Mouse (Mus musculus): ENCODE measurements around the gene Azgp1. TPM values are rescaled to one million over a fixed set of nuclear protein-coding genes. Genes with fewer than 3 reads are reported as not detected.
"Not testable (repeated sequence)": the region's sequence is repeated elsewhere in the genome, so short reads cannot be mapped to it uniquely, and the experiment has no call there.

Azgp1 gene
- polyA plus RNA-seq (2014; fragmentation: Nextera tagmentation; extraction: Ambion mirVana) = not detected in 2 replicates

DNA sequence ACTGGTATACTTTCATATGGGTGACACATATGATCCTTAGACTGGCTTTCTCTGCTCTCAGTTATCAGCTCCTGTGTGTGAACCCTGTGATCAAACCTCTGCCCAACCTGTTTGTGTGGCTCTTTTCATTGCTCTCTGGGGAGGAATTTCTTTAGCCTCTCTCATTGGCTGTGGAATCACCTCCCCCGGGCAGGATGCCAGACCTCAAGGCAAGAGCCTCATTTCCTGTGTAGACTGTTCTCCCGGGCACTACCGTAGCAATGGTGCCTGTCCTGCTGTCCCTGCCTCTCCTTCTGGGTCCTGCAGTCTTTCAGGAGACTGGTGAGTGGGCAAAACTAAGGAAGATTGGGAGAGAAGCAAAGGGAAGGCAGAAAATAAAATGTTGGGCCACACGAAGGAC, at the start of gene Azgp1:
Azgp1 (plus strand) TSS at position 221 of the 400 bp plus-strand sequence.
- H3K4me3 ChIP-seq (ENCODE audit: low read depth, low read length) = no peak within 1 kb of the TSS
- H3K4me2 ChIP-seq (ENCODE audit: low read depth, severe bottlenecking) = no peak within 1 kb of the TSS
- no peaks in the 10 kb centered on the region for H3K27me3 ChIP-seq (ENCODE audit: control insufficient read depth, insufficient read depth, low read length)
- WGBS = 77% methylated on average over 4 of the region's 4 CpGs
- ATAC-seq (ENCODE audit: insufficient number of reproducible peaks, low FRiP score, low TSS enrichment, low read depth) (no peak), DNase-seq (ENCODE audit: low spot score) (no peak)
- no peaks in the 10 kb centered on the region for H3K9me3 ChIP-seq (ENCODE audit: control insufficient read depth, low read length)
- H3K27ac ChIP-seq (replicated peaks; ENCODE audit: low read depth, low read length) = no peak within 1 kb of the TSS
- no peaks in the 10 kb centered on the region for H3K36me3 ChIP-seq (ENCODE audit: control insufficient read depth, insufficient read depth, low read length)
- no peak within 1 kb of the TSS for H3K9ac ChIP-seq (ENCODE audit: low read length)
- no peaks in the 10 kb centered on the region for H3K4me1 ChIP-seq (ENCODE audit: control insufficient read depth, insufficient read depth, low read length)

DNA sequence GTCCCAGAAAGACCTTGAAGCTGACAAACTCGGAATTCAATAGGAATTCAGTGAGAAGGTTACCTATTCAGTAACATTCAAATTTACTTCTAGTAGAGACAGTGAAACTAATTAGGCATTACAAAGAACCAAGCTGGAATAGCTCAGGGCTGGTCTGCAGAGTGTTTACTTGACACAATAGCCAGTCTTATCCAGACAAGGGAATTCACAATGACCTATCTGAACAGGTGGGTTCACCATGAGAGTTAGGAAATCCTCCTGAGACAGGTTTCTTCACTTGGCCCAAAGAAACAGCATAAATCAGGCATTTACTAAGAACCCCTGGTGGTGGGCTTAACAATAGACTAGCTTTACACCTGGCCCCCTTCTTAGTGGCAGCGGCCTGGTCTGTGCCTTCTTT, 47.4 kb upstream of the Azgp1 start:
- not testable (repeated sequence) for H3K36me3 ChIP-seq (ENCODE audit: control insufficient read depth, insufficient read depth, low read length); H3K27me3 ChIP-seq (ENCODE audit: control insufficient read depth, insufficient read depth, low read length); H3K4me1 ChIP-seq (ENCODE audit: control insufficient read depth, insufficient read depth, low read length); H3K27ac ChIP-seq (replicated peaks; ENCODE audit: low read depth, low read length); H3K9ac ChIP-seq (ENCODE audit: low read length); H3K4me2 ChIP-seq (ENCODE audit: low read depth, severe bottlenecking); H3K9me3 ChIP-seq (ENCODE audit: control insufficient read depth, low read length); H3K4me3 ChIP-seq (ENCODE audit: low read depth, low read length); DNase-seq (ENCODE audit: low spot score); ATAC-seq (ENCODE audit: insufficient number of reproducible peaks, low FRiP score, low TSS enrichment, low read depth)
- WGBS = 72% methylated on average over 2 of the region's 2 CpGs

DNA sequence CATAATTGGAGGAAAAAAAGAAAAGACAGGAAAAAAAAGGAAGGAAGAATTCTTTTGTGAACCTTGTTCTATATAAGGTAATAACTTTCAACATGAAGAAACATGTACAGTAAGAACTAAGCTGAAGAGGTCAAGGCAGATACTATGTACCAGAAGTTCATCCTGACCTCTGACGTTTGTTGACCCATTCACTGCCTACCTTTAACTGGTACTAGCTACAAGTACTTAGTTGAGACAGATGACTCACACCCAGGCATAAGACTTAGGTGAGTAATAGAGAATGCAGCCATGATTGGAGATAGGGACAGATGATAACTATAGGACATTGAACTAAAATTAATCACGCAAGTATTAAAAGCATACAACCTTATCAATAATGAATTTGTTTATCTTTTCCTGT, 44.8 kb upstream of the Azgp1 start:
- Histone ChIP-seq H3K27me3 (ENCODE audit: control insufficient read depth, insufficient read depth, low read length) (no peaks in the 10 kb centered on the region), H3K9me3 (ENCODE audit: control insufficient read depth, low read length) (no peaks in the 10 kb centered on the region), H3K4me2 (ENCODE audit: low read depth, severe bottlenecking) (no peak overlapping the region), H3K4me3 (ENCODE audit: low read depth, low read length) (no peak overlapping the region), H3K27ac (replicated peaks; ENCODE audit: low read depth, low read length) (no peak overlapping the region), H3K4me1 (ENCODE audit: control insufficient read depth, insufficient read depth, low read length) (no peaks in the 10 kb centered on the region), H3K9ac (ENCODE audit: low read length) (no peak overlapping the region), H3K36me3 (ENCODE audit: control insufficient read depth, insufficient read depth, low read length) (no peaks in the 10 kb centered on the region)
- WGBS = 92% methylated on average over 2 of the region's 2 CpGs
- DNase-seq (ENCODE audit: low spot score) (no peak), ATAC-seq (ENCODE audit: insufficient number of reproducible peaks, low FRiP score, low TSS enrichment, low read depth) (no peak)

GRCm38 (mm10) chr5:137937238-137937637, 44.1 kb upstream of the Azgp1 start:
- Histone ChIP-seq H3K36me3 (ENCODE audit: control insufficient read depth, insufficient read depth, low read length) (no peaks in the 10 kb centered on the region), H3K9me3 (ENCODE audit: control insufficient read depth, low read length) (no peaks in the 10 kb centered on the region), H3K4me3 (ENCODE audit: low read depth, low read length) (no peak overlapping the region), H3K4me1 (ENCODE audit: control insufficient read depth, insufficient read depth, low read length) (no peaks in the 10 kb centered on the region), H3K4me2 (ENCODE audit: low read depth, severe bottlenecking) (no peak overlapping the region), H3K27ac (replicated peaks; ENCODE audit: low read depth, low read length) (no peak overlapping the region), H3K27me3 (ENCODE audit: control insufficient read depth, insufficient read depth, low read length) (no peaks in the 10 kb centered on the region), H3K9ac (ENCODE audit: low read length) (no peak overlapping the region)
- 69% methylated on average over 4 of the region's 4 CpGs for WGBS
- ATAC-seq (ENCODE audit: insufficient number of reproducible peaks, low FRiP score, low TSS enrichment, low read depth) = no peak
- no peak for DNase-seq (ENCODE audit: low spot score)

DNA sequence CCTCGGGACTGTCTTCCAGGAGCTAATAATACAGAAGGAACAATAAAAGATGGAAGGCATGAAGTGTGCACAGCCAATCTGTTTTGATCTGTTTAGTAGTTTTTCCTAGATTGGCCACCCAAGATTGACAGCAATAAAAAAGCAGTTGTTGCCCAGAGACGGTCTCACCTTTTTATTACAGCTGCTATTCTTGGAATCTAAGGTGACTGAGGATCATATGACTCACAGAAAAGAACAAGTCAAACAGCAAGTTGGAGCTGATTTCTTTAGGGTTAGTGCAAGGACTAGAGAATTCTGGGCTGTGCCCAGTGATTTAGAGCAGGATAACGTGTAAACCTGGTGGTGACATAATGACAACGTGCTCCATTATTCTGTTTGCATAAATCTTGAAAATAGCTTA, 40.4 kb upstream of the Azgp1 start:
- H3K4me2 ChIP-seq (ENCODE audit: low read depth, severe bottlenecking) = no peak overlapping the region
- H3K4me1 ChIP-seq (ENCODE audit: control insufficient read depth, insufficient read depth, low read length) = no peaks in the 10 kb centered on the region
- no peaks in the 10 kb centered on the region for H3K27me3 ChIP-seq (ENCODE audit: control insufficient read depth, insufficient read depth, low read length)
- ATAC-seq (ENCODE audit: insufficient number of reproducible peaks, low FRiP score, low TSS enrichment, low read depth) = no peak
- 74% methylated on average over 4 of the region's 4 CpGs for WGBS
- no peak overlapping the region for H3K4me3 ChIP-seq (ENCODE audit: low read depth, low read length)
- H3K27ac ChIP-seq (replicated peaks; ENCODE audit: low read depth, low read length) = no peak overlapping the region
- H3K9me3 ChIP-seq (ENCODE audit: control insufficient read depth, low read length) = no peaks in the 10 kb centered on the region
- no peak for DNase-seq (ENCODE audit: low spot score)
- no peaks in the 10 kb centered on the region for H3K36me3 ChIP-seq (ENCODE audit: control insufficient read depth, insufficient read depth, low read length)
- H3K9ac ChIP-seq (ENCODE audit: low read length) = no peak overlapping the region

DNA sequence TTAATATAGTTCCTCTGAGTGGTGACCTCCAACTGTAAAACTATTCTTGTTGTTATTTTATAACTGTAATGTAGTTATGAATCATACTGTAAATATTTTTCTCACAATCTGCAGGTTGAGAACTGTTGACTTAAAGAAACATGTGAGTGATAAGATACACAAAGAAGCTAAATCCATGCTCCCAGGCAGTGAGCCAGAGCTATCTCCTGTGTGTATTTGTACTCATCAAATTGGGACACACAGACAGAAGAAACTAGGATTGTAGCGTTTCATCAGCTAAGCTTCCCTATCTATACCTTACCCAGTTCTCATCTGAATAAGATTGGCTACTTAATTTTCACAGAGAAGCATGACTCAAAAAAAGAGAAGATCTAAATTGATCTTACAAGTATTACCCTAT, 38.2 kb upstream of the Azgp1 start:
- H3K27ac ChIP-seq (replicated peaks; ENCODE audit: low read depth, low read length) = no peak overlapping the region
- H3K4me3 ChIP-seq (ENCODE audit: low read depth, low read length) = no peak overlapping the region
- WGBS = 87% methylated on average over 1 of the region's 1 CpGs
- H3K9ac ChIP-seq (ENCODE audit: low read length) = no peak overlapping the region
- no peaks in the 10 kb centered on the region for H3K4me1 ChIP-seq (ENCODE audit: control insufficient read depth, insufficient read depth, low read length)
- H3K4me2 ChIP-seq (ENCODE audit: low read depth, severe bottlenecking) = no peak overlapping the region
- no peaks in the 10 kb centered on the region for H3K9me3 ChIP-seq (ENCODE audit: control insufficient read depth, low read length)
- no peaks in the 10 kb centered on the region for H3K36me3 ChIP-seq (ENCODE audit: control insufficient read depth, insufficient read depth, low read length)
- no peaks in the 10 kb centered on the region for H3K27me3 ChIP-seq (ENCODE audit: control insufficient read depth, insufficient read depth, low read length)
- no peak for ATAC-seq (ENCODE audit: insufficient number of reproducible peaks, low FRiP score, low TSS enrichment, low read depth)
- DNase-seq (ENCODE audit: low spot score) = no peak

DNA sequence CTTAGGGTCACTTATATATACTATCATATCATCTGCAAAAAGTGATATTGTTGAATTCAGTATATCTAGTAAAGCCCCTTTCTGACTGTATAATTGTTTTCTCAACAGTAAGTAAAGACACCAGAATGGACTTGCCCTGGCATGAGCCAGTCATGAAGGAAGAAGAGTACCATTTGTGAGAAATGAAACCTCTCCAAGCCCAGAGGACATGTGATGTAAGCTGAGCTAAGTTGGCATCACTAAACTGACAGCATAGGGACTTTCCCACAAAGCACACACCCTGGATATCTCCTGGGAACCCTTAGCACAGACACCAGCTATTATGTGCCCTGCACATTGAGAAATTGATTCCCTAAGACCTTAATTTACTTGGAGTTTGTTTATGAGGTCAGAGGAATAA, 34.0 kb upstream of the Azgp1 start:
- H3K9me3 ChIP-seq (ENCODE audit: control insufficient read depth, low read length) = no peaks in the 10 kb centered on the region
- H3K27ac ChIP-seq (replicated peaks; ENCODE audit: low read depth, low read length) = no peak overlapping the region
- no peak overlapping the region for H3K4me2 ChIP-seq (ENCODE audit: low read depth, severe bottlenecking)
- no peaks in the 10 kb centered on the region for H3K4me1 ChIP-seq (ENCODE audit: control insufficient read depth, insufficient read depth, low read length)
- ATAC-seq (ENCODE audit: insufficient number of reproducible peaks, low FRiP score, low TSS enrichment, low read depth) (no peak), DNase-seq (ENCODE audit: low spot score) (no peak)
- H3K9ac ChIP-seq (ENCODE audit: low read length) = no peak overlapping the region
- H3K36me3 ChIP-seq (ENCODE audit: control insufficient read depth, insufficient read depth, low read length) = no peaks in the 10 kb centered on the region
- no peaks in the 10 kb centered on the region for H3K27me3 ChIP-seq (ENCODE audit: control insufficient read depth, insufficient read depth, low read length)
- H3K4me3 ChIP-seq (ENCODE audit: low read depth, low read length) = no peak overlapping the region

GRCm38 (mm10) chr5:137951218-137951617, 30.1 kb upstream of the Azgp1 start:
- Histone ChIP-seq H3K4me1 (ENCODE audit: control insufficient read depth, insufficient read depth, low read length) (no peaks in the 10 kb centered on the region), H3K9ac (ENCODE audit: low read length) (no peak overlapping the region), H3K9me3 (ENCODE audit: control insufficient read depth, low read length) (no peaks in the 10 kb centered on the region), H3K36me3 (ENCODE audit: control insufficient read depth, insufficient read depth, low read length) (no peaks in the 10 kb centered on the region), H3K4me3 (ENCODE audit: low read depth, low read length) (no peak overlapping the region), H3K27me3 (ENCODE audit: control insufficient read depth, insufficient read depth, low read length) (no peaks in the 10 kb centered on the region), H3K27ac (replicated peaks; ENCODE audit: low read depth, low read length) (no peak overlapping the region), H3K4me2 (ENCODE audit: low read depth, severe bottlenecking) (no peak overlapping the region)
- no peak for ATAC-seq (ENCODE audit: insufficient number of reproducible peaks, low FRiP score, low TSS enrichment, low read depth)
- WGBS = 48% methylated on average over 6 of the region's 6 CpGs
- DNase-seq (ENCODE audit: low spot score) = no peak

- no peaks in the 10 kb centered on the region for H3K9me3 ChIP-seq (ENCODE audit: control insufficient read depth, low read length)
- DNase-seq (ENCODE audit: low spot score) (no peak), ATAC-seq (ENCODE audit: insufficient number of reproducible peaks, low FRiP score, low TSS enrichment, low read depth) (no peak)
- no peak overlapping the region for H3K4me3 ChIP-seq (ENCODE audit: low read depth, low read length)
- H3K27me3 ChIP-seq (ENCODE audit: control insufficient read depth, insufficient read depth, low read length) = no peaks in the 10 kb centered on the region
- WGBS = 89% methylated on average over 3 of the region's 3 CpGs
- no peak overlapping the region for H3K27ac ChIP-seq (replicated peaks; ENCODE audit: low read depth, low read length)
- no peak overlapping the region for H3K4me2 ChIP-seq (ENCODE audit: low read depth, severe bottlenecking)
- H3K4me1 ChIP-seq (ENCODE audit: control insufficient read depth, insufficient read depth, low read length) = no peaks in the 10 kb centered on the region
- no peak overlapping the region for H3K9ac ChIP-seq (ENCODE audit: low read length)
- H3K36me3 ChIP-seq (ENCODE audit: control insufficient read depth, insufficient read depth, low read length) = no peaks in the 10 kb centered on the region
Measured at GRCm38 (mm10) chr5:137956404-137956803, 24.9 kb upstream of the Azgp1 start.

Measured in limb, embryonic 11.5 days (tissue).